ENCODE assay signal across 8 mouse cellular contexts in the genomic region with DNA sequence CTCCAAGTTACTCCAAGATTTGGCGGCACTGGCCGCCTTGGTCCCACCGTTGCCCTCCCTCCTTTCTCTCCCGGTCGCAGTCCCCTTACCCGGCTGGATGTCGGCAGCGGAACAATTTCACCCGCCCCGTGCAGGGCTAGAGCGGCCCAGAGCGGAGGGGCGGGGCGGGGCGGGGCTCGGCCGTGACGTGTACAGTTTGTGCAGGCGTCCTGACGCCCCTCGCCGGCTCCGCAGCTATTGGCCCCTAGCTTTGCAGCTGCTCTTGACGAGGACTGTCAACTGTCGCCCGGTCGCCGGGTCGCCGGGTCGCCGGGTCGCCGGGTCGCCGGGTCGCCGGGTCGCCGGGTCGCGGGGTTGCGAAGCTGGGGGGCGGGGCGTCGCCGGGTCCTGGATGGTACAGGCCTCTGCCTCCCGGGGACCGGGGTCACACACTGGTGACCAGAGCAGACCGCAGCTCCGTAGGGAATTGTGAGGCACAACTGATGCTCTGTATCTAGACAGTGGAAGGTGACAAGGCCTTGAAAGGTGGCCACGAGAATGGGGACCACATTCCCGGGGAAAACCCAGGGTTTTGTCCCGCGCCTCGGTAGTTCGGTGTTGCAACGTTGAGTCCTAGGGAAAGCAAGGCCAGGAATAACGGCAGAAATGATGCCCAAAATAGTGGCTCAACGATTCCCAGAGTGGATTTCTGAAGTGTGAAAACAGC. TPM values are rescaled to one million over a fixed set of nuclear protein-coding genes. Genes with fewer than 3 reads are reported as not detected.
A peak's percentile ranks its signal among the peaks of the same experiment; 100 is the strongest.
DNase-seq lines count a peak whose midpoint lies in the region; ATAC-seq and TF ChIP-seq lines count a peak whose summit lies in the region.

A gene (minus strand): TSS at position 311 of the 706 bp plus-strand sequence.

- no peaks in the 10 kb centered on the region for H3K27me3 ChIP-seq in forebrain, embryonic 16.5 days (replicated peaks; ENCODE audit: control insufficient read depth, insufficient read depth, low read length)
- no peaks in the 10 kb centered on the region for H3K27me3 ChIP-seq in neural tube, embryonic 14.5 days (ENCODE audit: control insufficient read depth, insufficient read depth, low read length)
- H3K27me3 ChIP-seq in testis, adult 2 months (ENCODE audit: control insufficient read depth, insufficient read depth, low read length), result no peaks in the 10 kb centered on the region

- TF ChIP-seq CTCF in testis, adult 2 months (IDR thresholded peaks at IDR 0.05; ENCODE audit: control insufficient read depth, insufficient read depth, insufficient replicate concordance, low read depth, low read length), result no peak

- peak; percentile 95 for ATAC-seq in forebrain, embryonic 16.5 days
- ATAC-seq in neural tube, embryonic 14.5 days (ENCODE audit: low read depth), result peak; percentile 94

- peaks cover 8% of the 10 kb centered on the region for H3K4me1 ChIP-seq in forebrain, embryonic 16.5 days (replicated peaks; ENCODE audit: control insufficient read depth, insufficient read depth, low read length)
- H3K4me1 ChIP-seq in neural tube, embryonic 14.5 days (ENCODE audit: control insufficient read depth, insufficient read depth, low read length), result peaks cover 6% of the 10 kb centered on the region
- peaks cover 12% of the 10 kb centered on the region for H3K4me1 ChIP-seq in testis, adult 2 months (ENCODE audit: control insufficient read depth, insufficient read depth, low read length)

- no peaks in the 10 kb centered on the region for H3K36me3 ChIP-seq in forebrain, embryonic 16.5 days (ENCODE audit: control insufficient read depth, insufficient read depth)
- no peaks in the 10 kb centered on the region for H3K36me3 ChIP-seq in neural tube, embryonic 14.5 days (ENCODE audit: control insufficient read depth, insufficient read depth, low read length)
- no peaks in the 10 kb centered on the region for H3K36me3 ChIP-seq in testis, adult 2 months (ENCODE audit: control insufficient read depth, insufficient read depth, low read length)

- TF ChIP-seq POLR2A in testis, adult 2 months (IDR thresholded peaks at IDR 0.05; ENCODE audit: control insufficient read depth, low read depth, low read length), result peak; percentile 27; the same call in 1 of the 2 replicates

- peak; percentile 73 for DNase-seq in ES-CJ7 (ENCODE audit: low read depth, low spot score)
- peak; percentile 82 for DNase-seq in cerebellum, adult 11-12 months
- peak; percentile 71 for DNase-seq in heart, postnatal 25 days (ENCODE audit: low spot score)
- DNase-seq in layer of hippocampus, adult 18-20 months (ENCODE audit: low spot score in 2 of 2), result peak; percentile 66 to 83
- DNase-seq in lung, adult 18-20 months, result peak; percentile 86 to 88

- no peaks in the 10 kb centered on the region for H3K9me3 ChIP-seq in forebrain, embryonic 16.5 days (ENCODE audit: control insufficient read depth, low read length)
- no peaks in the 10 kb centered on the region for H3K9me3 ChIP-seq in neural tube, embryonic 14.5 days (ENCODE audit: control insufficient read depth, low read length)

- peak within 1 kb of the TSS; percentile 54 for H3K4me3 ChIP-seq in forebrain, embryonic 16.5 days (replicated peaks; ENCODE audit: low read length)
- H3K4me3 ChIP-seq in neural tube, embryonic 14.5 days (ENCODE audit: low read depth, low read length), result peak within 1 kb of the TSS; percentile 62
- peak within 1 kb of the TSS; percentile 95 for H3K4me3 ChIP-seq in testis, adult 2 months (ENCODE audit: control insufficient read depth, low read depth, low read length)

- H3K9ac ChIP-seq in forebrain, embryonic 16.5 days (replicated peaks; ENCODE audit: low read depth, low read length), result peak within 1 kb of the TSS; percentile 63
- peak within 1 kb of the TSS; percentile 66 for H3K9ac ChIP-seq in neural tube, embryonic 14.5 days (replicated peaks; ENCODE audit: low read depth, low read length)

- under 1% methylated on average over 59 of the region's 60 CpGs for WGBS in forebrain, embryonic 16.5 days
- WGBS in neural tube, embryonic 14.5 days, result under 1% methylated on average over 60 of the region's 60 CpGs

- H3K4me2 ChIP-seq in forebrain, embryonic 16.5 days (ENCODE audit: low read length), result peak within 1 kb of the TSS; percentile 68
- peak within 1 kb of the TSS; percentile 89 for H3K4me2 ChIP-seq in neural tube, embryonic 14.5 days (ENCODE audit: low read depth, low read length)

- peak within 1 kb of the TSS; percentile 62; the same call in 1 of the 2 replicates for H3K27ac ChIP-seq in forebrain, embryonic 16.5 days (ENCODE audit: low read length)
- H3K27ac ChIP-seq in neural tube, embryonic 14.5 days (ENCODE audit: low read depth, low read length), result peak within 1 kb of the TSS; percentile 78
- peak within 1 kb of the TSS; percentile 81 for H3K27ac ChIP-seq in testis, adult 2 months (ENCODE audit: control insufficient read depth, insufficient read depth, low read depth, low read length)

- intact Hi-C loops in heart, postnatal 25 days (cut with DNase I), result loop anchor here (2.0 to 5.0 kb wide), 3 partner anchors 47 to 107 kb away; a partner anchor contains a TSS

RNA-seq across cellular contexts. Expression of the gene that starts here (rescaled TPM):
- polyA plus RNA-seq in forebrain, embryonic 16.5 days (2015; fragmentation: Nextera tagmentation; extraction: Ambion mirVana), result 11.2 and 12.7 TPM in 2 replicates
- total RNA-seq in heart, postnatal 25 days (2021), result 10 to 100 TPM; 22.1 to 23.1 TPM
- 10 to 100 TPM; 12.8 to 13.9 TPM for total RNA-seq in layer of hippocampus, adult 18-20 months (2021)
- 13.1 and 14.6 TPM in 2 replicates for polyA plus RNA-seq in neural tube, embryonic 14.5 days (2014; fragmentation: Nextera tagmentation; extraction: Ambion mirVana)
- 7.0 and 9.7 TPM in 2 replicates for polyA plus RNA-seq in testis, adult 2 months (2012; rRNA removed)

Comparison
In these comparisons a context has a peak if more than half of its experiments do, and no peak if none do; other contexts are left out.
1. Peak in every context shown above with its lines: DNase-seq, ATAC-seq, H3K4me3 ChIP-seq and H3K27ac ChIP-seq.